Mouse (Mus musculus) gastrocnemius, adult 18-20 months (tissue): ENCODE measurements at regions not wholly inside any gene's neighbourhood (a gene's known extent, or its start where the extent isn't known, plus 50 kb on each side); places are given as distances from the start of the nearest gene placed in this dataset.

ENCODE experiments used
- DNase-seq: peaks from one replicate; pipeline ENCODE4 v3.0.0; 2021; ENCODE audit warnings: low spot score

DNA sequence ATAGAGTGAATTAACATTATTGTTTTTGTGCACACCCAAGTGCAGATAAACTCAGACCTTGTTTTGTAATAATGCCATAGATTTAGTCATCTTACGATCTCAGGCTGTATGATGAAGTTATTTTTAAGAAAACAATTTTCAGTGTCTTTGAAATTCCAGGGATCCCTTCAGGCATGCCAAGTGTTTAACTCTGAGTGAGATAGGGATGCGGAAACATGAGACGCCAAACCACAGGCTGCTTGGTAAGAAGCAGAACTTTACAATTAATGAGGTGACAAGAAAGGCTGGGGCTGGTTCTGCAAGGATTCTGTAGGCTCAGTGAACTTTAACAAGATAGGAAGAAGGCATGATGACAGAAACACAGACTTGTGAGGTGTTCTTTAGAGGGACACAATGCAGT, 292.3 kb upstream of the Alcam start:
- DNase-seq, result no peak

- no peak for DNase-seq
These were observed 290.8 kb upstream of the Alcam start for GRCm38 (mm10) chr16:52744720-52745119.

DNA sequence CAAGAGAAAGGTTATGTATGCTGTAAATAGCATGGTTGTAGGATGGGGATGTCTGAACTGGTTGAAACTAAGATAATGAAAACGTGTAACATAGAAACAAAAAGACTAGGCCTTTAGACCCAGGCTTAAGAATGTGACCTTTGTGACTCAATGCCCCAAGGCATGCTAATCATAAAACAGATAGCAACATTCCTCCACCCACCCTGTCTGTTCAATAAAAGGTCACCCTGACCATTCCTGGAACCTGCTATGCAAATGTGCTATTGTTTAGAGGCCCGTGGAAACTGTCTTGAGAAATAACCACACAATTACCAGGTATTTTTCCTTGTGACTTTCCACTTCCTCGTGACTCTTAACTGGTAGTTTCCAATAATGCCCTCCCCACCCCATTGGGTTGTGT, 288.3 kb upstream of the Alcam start:
- no peak for DNase-seq

DNA sequence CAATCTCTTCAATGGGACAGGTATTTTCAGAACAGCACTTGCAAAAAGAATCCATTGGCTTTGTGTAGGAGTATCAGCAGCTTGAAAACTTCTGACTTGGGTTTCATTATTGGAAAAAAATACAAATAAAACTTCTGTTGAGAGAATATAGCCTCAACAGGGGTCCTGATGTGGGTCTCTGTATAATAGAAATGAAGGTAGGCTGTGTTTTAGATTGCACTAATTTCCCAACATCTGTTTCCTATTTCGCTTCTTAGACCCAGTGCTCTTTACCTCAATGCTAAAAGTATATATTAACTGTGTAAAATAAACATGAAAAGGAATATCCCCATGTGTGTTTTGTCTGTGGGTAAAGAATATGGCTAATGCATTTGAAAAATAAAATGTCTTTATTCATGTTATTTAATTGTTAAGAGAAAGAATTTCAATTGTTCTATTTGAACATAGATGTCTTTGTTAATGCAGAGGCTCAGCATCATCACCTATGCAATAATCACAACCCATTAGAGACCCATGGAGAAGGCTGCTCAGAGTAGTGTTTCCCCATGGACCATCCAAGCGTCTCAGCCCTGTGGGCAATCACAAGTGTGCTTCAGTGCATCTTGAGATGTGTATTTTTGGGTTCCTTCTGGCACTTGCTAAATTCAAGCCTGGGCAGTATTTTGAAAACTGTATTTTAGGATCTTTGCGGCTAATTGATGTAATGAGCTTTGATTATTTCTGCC, 272.4 kb upstream of the Alcam start:
- no peak for DNase-seq

- no peak for DNase-seq
These were observed 264.5 kb upstream of the Alcam start for GRCm38 (mm10) chr16:52718231-52718932.

GRCm38 (mm10) chr16:52690272-52690671, 236.4 kb upstream of the Alcam start:
- DNase-seq, result no peak

DNA sequence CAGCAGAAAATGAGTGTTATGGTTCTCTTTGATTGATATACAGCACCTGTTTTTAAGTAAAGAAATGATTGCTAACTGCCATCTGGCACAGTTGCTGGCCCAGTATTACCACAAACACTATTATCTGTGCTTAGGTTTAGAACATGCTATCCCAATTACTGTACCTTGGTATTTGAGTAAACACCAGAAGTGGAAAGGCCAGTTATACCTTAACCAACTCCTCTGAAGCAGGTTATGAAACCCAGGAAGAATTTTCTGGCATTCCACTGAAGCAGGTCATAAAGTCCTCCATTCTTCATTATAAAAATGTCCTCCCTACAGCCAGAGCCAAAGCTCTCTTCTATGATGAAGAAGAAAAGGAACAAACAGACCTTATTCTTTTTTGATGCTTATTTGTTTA, 201.0 kb upstream of the Alcam start:
- no peak for DNase-seq
